Mouse (Mus musculus) stomach, postnatal 0 days (tissue): Measurements from ENCODE around the gene Rundc3a.
A peak's percentile ranks its signal among the peaks of the same experiment; 100 is the strongest.

Experiments
- CTCF ChIP-seq: IDR thresholded peaks from 2 replicates; pipeline ENCODE4 v1.5.1; 2016; ENCODE audit warnings: antibody characterized with exemption, low read depth, mild to moderate bottlenecking, moderate library complexity
- EP300 ChIP-seq: optimal IDR thresholded peaks from 2 replicates; pipeline ENCODE3; 2016; ENCODE audit warnings: antibody characterized with exemption

GRCm38 (mm10) chr11:102377186-102377585, 16.0 kb upstream of the Rundc3a start:
- TF ChIP-seq CTCF (peak; percentile 58), EP300 (no peak)
